Mouse (Mus musculus): ENCODE data around the gene Cd2bp2. TPM values are rescaled to one million over a fixed set of nuclear protein-coding genes. Genes with fewer than 3 reads are reported as not detected.

The Cd2bp2 gene
- 62.4 TPM for polyA plus RNA-seq (2017; shearing (Covaris generic))

DNA sequence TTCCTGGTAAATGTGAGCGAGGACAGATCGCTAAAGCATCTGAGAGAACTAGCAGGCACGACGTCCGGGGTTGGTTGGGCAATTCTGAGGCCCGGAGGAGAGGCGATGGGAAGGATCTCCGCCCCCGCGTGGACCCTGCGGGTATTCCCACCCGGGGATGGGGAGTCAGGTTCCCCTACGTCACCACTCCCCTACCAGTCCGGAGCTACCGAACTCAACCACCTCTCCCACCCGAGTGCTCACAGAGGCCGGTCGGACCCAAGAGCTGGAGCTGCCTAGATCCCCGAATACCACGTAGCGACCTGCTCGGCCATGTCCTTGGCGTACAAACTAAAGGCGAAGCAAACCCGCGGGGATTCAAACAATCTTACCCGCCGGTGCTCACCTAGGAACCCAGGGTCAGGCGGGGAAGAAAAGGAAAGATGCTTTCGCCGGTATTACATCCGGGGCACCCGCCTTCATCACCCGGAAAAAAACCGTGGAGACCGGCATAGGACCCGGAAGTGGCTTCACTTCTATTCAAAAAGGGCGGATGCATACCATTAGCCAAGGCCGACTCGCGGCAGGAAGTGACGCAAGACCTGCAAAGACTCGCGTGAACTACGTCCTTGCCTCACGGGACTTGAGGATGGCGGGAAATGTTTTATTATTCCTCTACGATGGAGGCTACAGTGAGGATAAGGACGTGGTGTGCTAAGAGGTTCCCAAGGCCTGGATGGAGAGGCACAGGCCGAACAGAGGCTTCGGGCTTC, at the start of gene Cd2bp2:
Gene Cd2bp2 (minus strand): TSS at position 507 of the 752 bp plus-strand sequence.

DNA sequence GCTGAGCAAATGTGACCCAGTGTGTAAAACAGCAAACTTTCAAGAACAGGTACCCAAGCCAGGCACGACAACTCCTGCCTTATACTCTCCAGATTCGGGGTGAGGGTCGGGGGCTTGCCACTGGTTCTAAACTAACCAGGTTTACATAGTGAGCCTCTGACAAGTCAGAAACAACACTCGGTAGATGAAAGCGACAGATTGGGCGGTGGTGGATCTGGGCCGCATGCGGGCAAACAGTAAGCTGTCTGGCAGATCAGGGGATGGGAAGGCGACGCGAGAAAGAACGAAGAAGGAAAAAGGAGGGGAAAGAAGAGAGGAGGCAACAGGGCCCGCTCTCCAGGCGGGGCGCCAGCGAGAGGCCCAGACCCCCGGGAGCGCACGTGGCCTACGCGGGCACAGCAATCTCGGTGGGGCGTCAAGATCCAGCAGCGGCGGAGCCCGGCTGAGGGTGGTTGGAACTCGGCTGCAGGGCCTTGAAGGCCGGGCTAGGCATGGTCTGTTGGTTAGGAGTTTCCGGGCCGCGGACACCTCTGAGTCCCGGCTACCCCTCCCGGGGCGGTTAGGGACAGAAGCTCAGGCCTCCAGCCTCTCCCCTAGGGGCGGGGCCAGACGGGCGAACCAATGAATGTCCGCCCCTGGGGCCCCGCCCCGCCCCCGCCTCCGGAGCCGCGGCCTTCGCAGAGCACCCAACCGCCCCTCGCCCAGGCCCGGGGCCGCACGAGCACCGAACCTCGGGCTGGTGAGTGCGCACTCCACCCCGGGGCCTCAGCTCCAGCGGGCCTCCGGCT, 48.2 kb upstream of the Cd2bp2 start, which contains the start of gene Zfp771:
Gene Zfp771 (plus strand): TSS at position 405 of the 788 bp plus-strand sequence.

DNA sequence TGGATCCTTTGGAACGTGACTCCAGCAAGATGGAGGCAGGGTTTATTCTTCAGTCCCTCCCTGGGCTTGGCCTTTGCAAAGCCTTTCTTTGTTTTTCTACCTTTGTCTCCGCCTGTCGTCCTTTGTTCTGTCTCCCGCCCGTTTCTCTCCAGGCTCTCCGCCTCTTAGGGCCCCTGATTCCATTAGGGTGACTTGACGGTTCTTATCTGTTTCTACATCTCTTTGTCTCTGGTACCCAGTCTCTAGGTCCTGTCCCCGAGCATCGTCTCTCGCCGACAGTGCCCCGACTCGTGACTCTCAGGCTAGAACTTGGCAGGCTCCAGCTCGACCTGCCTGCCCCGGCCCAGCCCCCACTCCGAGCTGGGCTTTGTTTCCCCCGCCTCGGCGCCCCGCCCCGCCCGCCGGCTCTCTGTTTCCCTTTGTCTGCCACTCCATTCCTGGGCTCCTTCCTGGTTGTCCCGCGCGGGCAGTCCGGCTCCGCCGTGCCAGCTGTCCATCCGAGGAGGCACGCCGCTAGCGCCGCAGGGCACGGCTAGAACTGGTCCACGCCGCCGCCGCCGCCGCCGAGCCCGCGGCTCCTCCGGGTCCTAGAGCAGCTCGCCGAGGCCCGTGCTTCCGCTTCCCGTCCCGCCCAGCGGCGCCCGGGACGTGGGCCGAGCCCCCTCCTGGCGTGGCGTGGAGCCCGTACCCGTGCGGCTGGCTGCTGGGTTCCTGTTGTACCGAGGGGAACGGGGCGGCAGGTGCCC, 36.9 kb upstream of the Cd2bp2 start, which contains the start of the genes Zfp553 and Sept1:
Gene Zfp553 (plus strand): TSS at position 440 of the 746 bp plus-strand sequence.
Gene Sept1 (minus strand): TSS at position 509 of the 746 bp plus-strand sequence.

DNA sequence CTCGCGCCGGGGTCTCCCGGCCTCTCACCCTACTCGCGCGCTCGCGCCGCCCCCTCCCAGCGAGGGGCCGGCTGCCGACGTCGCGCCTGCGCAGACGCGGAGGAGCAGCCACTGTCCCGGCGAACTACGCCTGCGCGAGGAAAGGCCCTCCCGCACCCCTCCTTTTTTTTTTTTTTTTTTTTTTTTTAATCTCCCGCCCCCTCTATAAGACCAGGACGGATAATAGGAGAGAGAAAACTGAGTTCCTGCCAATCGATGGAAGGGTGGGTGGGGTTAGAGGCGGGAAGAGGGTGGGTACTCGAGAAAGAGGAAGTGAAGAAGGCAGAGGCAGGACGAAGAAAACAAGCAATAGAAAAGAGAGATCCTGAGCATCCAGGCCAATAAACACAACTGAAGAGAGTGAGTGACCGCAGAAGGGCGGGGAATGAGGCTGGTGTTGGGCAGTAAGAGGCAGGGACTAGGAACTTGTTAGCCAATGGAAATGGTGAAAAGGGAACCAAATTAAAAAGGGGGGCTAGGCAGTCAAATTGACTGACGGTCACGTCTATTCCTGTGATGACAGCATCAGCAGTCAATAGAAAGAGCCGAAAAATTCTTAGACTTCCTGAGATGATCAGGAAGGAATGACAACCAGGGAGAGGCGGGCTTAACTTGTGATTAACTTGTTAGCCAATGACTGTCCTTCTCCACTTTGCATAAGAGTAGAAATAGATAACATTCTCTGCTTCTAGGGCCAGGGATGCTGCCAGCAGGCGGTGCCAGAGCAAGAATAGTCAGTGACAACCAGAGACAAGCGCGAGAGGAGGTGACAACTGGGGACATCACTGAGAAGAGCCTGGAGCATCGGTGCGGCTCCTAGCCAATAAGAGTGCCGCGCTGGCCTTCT, 12.9 kb upstream of the Cd2bp2 start, which contains the start of gene Mylpf:
Gene Mylpf (plus strand): TSS at position 338 of the 886 bp plus-strand sequence.

DNA sequence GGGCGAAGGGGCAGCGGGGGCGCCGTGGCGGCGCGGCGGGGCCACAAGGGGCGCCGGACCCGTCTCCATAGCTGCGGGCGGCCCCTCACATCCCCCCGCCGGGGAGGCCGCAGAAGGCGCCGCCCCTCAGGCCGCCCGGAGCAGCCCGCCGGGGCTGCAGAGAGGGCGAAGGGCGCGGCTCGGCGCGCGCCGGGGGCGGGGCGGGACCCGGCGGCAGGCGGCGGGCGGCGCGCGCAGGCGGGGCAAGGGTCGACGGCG, 12.4 kb upstream of the Cd2bp2 start, which contains the start of gene Tbc1d10b:
Gene Tbc1d10b (minus strand): TSS at position 174 of the 258 bp plus-strand sequence.

Other genes with a start within 250 kb of the Cd2bp2 start
- gene Asphd1, start 246.5 kb downstream of the Cd2bp2 start, polyA plus RNA-seq (2017; shearing (Covaris generic)): 0.18 TPM
- 1.4 TPM for gene Sez6l2, start 245.5 kb downstream of the Cd2bp2 start, polyA plus RNA-seq (2017; shearing (Covaris generic))
- gene Cdipt, start 220.1 kb downstream of the Cd2bp2 start, polyA plus RNA-seq (2017; shearing (Covaris generic)): 306 TPM
- gene Cdiptos, start 220.0 kb downstream of the Cd2bp2 start, polyA plus RNA-seq (2017; shearing (Covaris generic)): 0.89 TPM
- gene Mvp, start 181.4 kb downstream of the Cd2bp2 start, polyA plus RNA-seq (2017; shearing (Covaris generic)): 39.6 TPM
- gene Pagr1b, start 179.6 kb downstream of the Cd2bp2 start, polyA plus RNA-seq (2017; shearing (Covaris generic)): 1.6 TPM
- gene Pagr1a, start 178.7 kb downstream of the Cd2bp2 start, polyA plus RNA-seq (2017; shearing (Covaris generic)): 122 TPM
- 42.9 TPM for gene Gm42742, start 175.0 kb downstream of the Cd2bp2 start, polyA plus RNA-seq (2017; shearing (Covaris generic))
- 14.4 TPM for gene Prrt2, start 174.8 kb downstream of the Cd2bp2 start, polyA plus RNA-seq (2017; shearing (Covaris generic))
- gene Maz, start 169.0 kb downstream of the Cd2bp2 start, polyA plus RNA-seq (2017; shearing (Covaris generic)): 176 TPM
- gene Kif22, start 153.6 kb downstream of the Cd2bp2 start, polyA plus RNA-seq (2017; shearing (Covaris generic)): 10.7 TPM
- not detected for gene Zg16, start 108.7 kb downstream of the Cd2bp2 start, polyA plus RNA-seq (2017; shearing (Covaris generic))
- 327 TPM for gene AI467606, start 104.7 kb downstream of the Cd2bp2 start, polyA plus RNA-seq (2017; shearing (Covaris generic))
- 25.5 TPM for gene Qprt, start 73.8 kb downstream of the Cd2bp2 start, polyA plus RNA-seq (2017; shearing (Covaris generic))
- 77.9 TPM for gene Spn, start 58.2 kb downstream of the Cd2bp2 start, polyA plus RNA-seq (2017; shearing (Covaris generic))
- 73.5 TPM for gene Tbc1d10b, start 12.4 kb upstream of the Cd2bp2 start, polyA plus RNA-seq (2017; shearing (Covaris generic))
- gene Mylpf, start 12.8 kb upstream of the Cd2bp2 start, polyA plus RNA-seq (2017; shearing (Covaris generic)): 19.1 TPM
- gene Zfp553, start 37.0 kb upstream of the Cd2bp2 start, polyA plus RNA-seq (2017; shearing (Covaris generic)): 26.6 TPM
- gene Sept1, start 37.1 kb upstream of the Cd2bp2 start, polyA plus RNA-seq (2017; shearing (Covaris generic)): 541 TPM
- gene Zfp771, start 48.2 kb upstream of the Cd2bp2 start, polyA plus RNA-seq (2017; shearing (Covaris generic)): 14.6 TPM
- gene Dctpp1, start 64.7 kb upstream of the Cd2bp2 start, polyA plus RNA-seq (2017; shearing (Covaris generic)): 38.6 TPM
- 43.1 TPM for gene Sephs2, start 78.0 kb upstream of the Cd2bp2 start, polyA plus RNA-seq (2017; shearing (Covaris generic))
- 276 TPM for gene Itgal, start 100.2 kb upstream of the Cd2bp2 start, polyA plus RNA-seq (2017; shearing (Covaris generic))
- 0.32 TPM for gene Zfp768, start 149.5 kb upstream of the Cd2bp2 start, polyA plus RNA-seq (2017; shearing (Covaris generic))
- gene Zfp747, start 180.0 kb upstream of the Cd2bp2 start, polyA plus RNA-seq (2017; shearing (Covaris generic)): 16.9 TPM
- 7.8 TPM for gene 9130019O22Rik, start 191.1 kb upstream of the Cd2bp2 start, polyA plus RNA-seq (2017; shearing (Covaris generic))
- 7.1 TPM for gene E430018J23Rik, start 197.6 kb upstream of the Cd2bp2 start, polyA plus RNA-seq (2017; shearing (Covaris generic))
- 13.6 TPM for gene Zfp764, start 210.8 kb upstream of the Cd2bp2 start, polyA plus RNA-seq (2017; shearing (Covaris generic))
- gene Zfp688, start 226.0 kb upstream of the Cd2bp2 start, polyA plus RNA-seq (2017; shearing (Covaris generic)): 49.9 TPM